Mouse (Mus musculus) liver, adult 2 months (tissue): ENCODE data around the gene Tmem255a. TPM values are rescaled to one million over a fixed set of nuclear protein-coding genes. Genes with fewer than 3 reads are reported as not detected.

Source experiments
- DNase-seq: peaks from one replicate; pipeline ENCODE4 v3.0.0-alpha.2; 2011; ENCODE audit warnings: low read depth, low spot score; ENCODE audit errors: extremely low read depth
- H3K27ac ChIP-seq: fragments of 200-500 bp; replicated peaks from 2 replicates; pipeline ENCODE4 v1.5.1; 2012; ENCODE audit warnings: low read depth, mild to moderate bottlenecking, control low read depth, inconsistent platforms, low read length; ENCODE audit not compliant: insufficient read depth
- H3K27me3 ChIP-seq: fragments of 200-500 bp; 2 replicates; pipeline ENCODE4 v1.6.1; 2012; ENCODE audit warnings: mild to moderate bottlenecking, moderate library complexity, low read length, inconsistent platforms; ENCODE audit not compliant: control insufficient read depth, insufficient read depth
- H3K36me3 ChIP-seq: fragments of 200-500 bp; 2 replicates; pipeline ENCODE4 v1.6.1; 2012; ENCODE audit warnings: low read length, inconsistent platforms; ENCODE audit not compliant: control insufficient read depth, insufficient read depth
- H3K4me1 ChIP-seq: fragments of 200-500 bp; 2 replicates; pipeline ENCODE4 v1.6.1; 2011; ENCODE audit warnings: low read length; ENCODE audit not compliant: control insufficient read depth, insufficient read depth
- H3K4me3 ChIP-seq: fragments of 200-500 bp; 2 replicates; pipeline ENCODE4 v1.5.1; 2011; ENCODE audit warnings: low read depth, mild to moderate bottlenecking, control low read depth, low read length, moderate library complexity; ENCODE audit not compliant: insufficient read depth
- H3K79me2 ChIP-seq: fragments of 200-500 bp; 2 replicates; pipeline ENCODE4 v1.6.1; 2012; ENCODE audit warnings: inconsistent platforms, mild to moderate bottlenecking, low read length, moderate library complexity; ENCODE audit not compliant: control insufficient read depth, insufficient read depth
- H3K9ac ChIP-seq: fragments of 200-500 bp; 2 replicates; pipeline ENCODE4 v1.6.1; 2012; ENCODE audit warnings: low read depth, mild to moderate bottlenecking, control low read depth, inconsistent platforms, low read length
- CTCF ChIP-seq: fragments of 200-500 bp; IDR thresholded peaks from 2 replicates; pipeline ENCODE4 v1.5.1; 2011; ENCODE audit warnings: low read depth, low read length, control low read depth
- POLR2A ChIP-seq: fragments of 200-500 bp; IDR thresholded peaks from 2 replicates; pipeline ENCODE4 v1.6.1; 2011; ENCODE audit warnings: low read length, control low read depth; ENCODE audit not compliant: insufficient read depth; ENCODE audit errors: extremely low read depth
- WGBS: fragments of 180-500 bp; shearing (Covaris S2); methylation state at CpG from one replicate; pipeline ENCODE4 v1.1.7; 2018; 5-methylcytosine and 5-hydroxymethylcytosine counted together
- polyA plus RNA-seq: library from polyadenylated mRNA; depleted of rRNA; stranded (reverse); fragments of >200 nt; gene quantifications from 2 replicates; pipeline ENCODE4 v1.2.3, GENCODE M21; 2012; rRNA removed
- total RNA-seq: library from RNA; depleted of rRNA; stranded (reverse); fragments of >200 nt; gene quantifications from 2 replicates; pipeline ENCODE4 v1.2.3, GENCODE M21; 2014; rRNA removed

Tmem255a gene
- total and polyA plus RNA-seq, 2 experiments, result under 0.01 TPM; not detected in 1

DNA sequence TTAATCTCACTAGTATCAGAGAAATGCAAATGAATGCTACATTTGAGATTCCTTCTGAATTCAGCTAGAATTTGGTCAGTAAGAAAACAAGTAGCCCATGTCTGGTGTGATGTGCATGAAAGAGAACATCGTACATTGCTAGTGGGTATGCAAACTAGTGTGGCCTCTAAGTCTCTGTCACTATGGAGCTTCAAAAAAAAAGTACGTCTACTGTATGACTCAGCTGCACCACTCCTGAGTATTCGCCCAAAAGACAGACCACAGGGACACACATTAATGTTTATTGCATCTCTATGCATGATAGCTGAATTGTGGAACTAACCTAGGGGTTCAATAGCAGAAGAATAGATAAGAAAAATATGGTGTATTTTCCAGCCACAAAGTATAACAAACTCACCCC is 86.9 kb downstream of the Tmem255a start:
- Histone ChIP-seq H3K4me3 (no peak overlapping the region), H3K27ac (no peak overlapping the region), H3K9ac (no peak overlapping the region), H3K4me1 (no peaks in the 10 kb centered on the region), H3K27me3 (no peaks in the 10 kb centered on the region), H3K79me2 (no peaks in the 10 kb centered on the region), H3K36me3 (no peaks in the 10 kb centered on the region)
- TF ChIP-seq POLR2A, result no peak
- no peak for TF ChIP-seq CTCF
- DNase-seq, result no peak
- 87% methylated on average over 3 of the region's 3 CpGs for WGBS

DNA sequence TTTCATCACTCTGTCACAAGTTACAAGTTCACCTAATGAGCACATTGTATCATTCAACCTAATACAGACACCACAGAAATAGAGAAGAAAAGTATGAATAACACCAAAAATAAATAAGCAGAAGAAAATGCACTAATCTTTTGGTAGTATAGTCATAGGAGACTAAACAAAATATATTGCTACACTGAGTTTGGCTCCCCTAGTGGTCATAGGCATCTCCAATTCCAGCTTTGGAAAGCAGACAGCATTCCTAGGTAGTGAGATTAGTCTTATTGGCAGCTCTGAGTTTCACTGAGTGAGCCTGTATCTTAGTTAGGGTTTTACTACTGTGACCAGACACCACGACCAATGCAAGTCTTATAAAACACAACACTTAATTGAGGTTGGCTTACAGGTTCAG is 93.1 kb downstream of the Tmem255a start:
- Histone ChIP-seq H3K27ac (no peak overlapping the region), H3K36me3 (no peaks in the 10 kb centered on the region), H3K4me1 (no peaks in the 10 kb centered on the region), H3K4me3 (no peak overlapping the region), H3K9ac (no peak overlapping the region), H3K27me3 (no peaks in the 10 kb centered on the region), H3K79me2 (no peaks in the 10 kb centered on the region)
- no peak for DNase-seq
- no peak for TF ChIP-seq CTCF
- no peak for TF ChIP-seq POLR2A
- WGBS, result 75% methylated on average over 1 of the region's 1 CpGs

Other genes with a start within 250 kb of the Tmem255a start
- gene Btg1-ps1, start 233.6 kb downstream of the Tmem255a start, total RNA-seq, result not detected in 2 replicates
- not detected in 2 replicates for gene Btg1-ps1, start 233.6 kb downstream of the Tmem255a start, polyA plus RNA-seq
- gene Btg1-ps2, start 209.3 kb downstream of the Tmem255a start, total RNA-seq, result not detected in 2 replicates
- gene Btg1-ps2, start 209.3 kb downstream of the Tmem255a start, polyA plus RNA-seq, result not detected in 2 replicates
- not detected in 2 replicates for gene Rhox10, start 186.0 kb downstream of the Tmem255a start, total RNA-seq
- gene Rhox10, start 186.0 kb downstream of the Tmem255a start, polyA plus RNA-seq, result not detected in 2 replicates
- gene Rhox11, start 167.3 kb downstream of the Tmem255a start, total RNA-seq, result not detected in 2 replicates
- not detected in 2 replicates for gene Rhox11, start 167.3 kb downstream of the Tmem255a start, polyA plus RNA-seq
- not detected in 2 replicates for gene Rhox12, start 141.5 kb downstream of the Tmem255a start, total RNA-seq
- gene Rhox12, start 141.5 kb downstream of the Tmem255a start, polyA plus RNA-seq, result not detected in 2 replicates
- not detected in 2 replicates for gene Rhox13, start 131.2 kb downstream of the Tmem255a start, total RNA-seq
- gene Rhox13, start 131.2 kb downstream of the Tmem255a start, polyA plus RNA-seq, result not detected in 2 replicates
- gene Zbtb33, start 62.6 kb downstream of the Tmem255a start, total RNA-seq, result 15.8 and 17.6 TPM in 2 replicates
- gene Zbtb33, start 62.6 kb downstream of the Tmem255a start, polyA plus RNA-seq, result 2.4 and 2.8 TPM in 2 replicates
- not detected in 2 replicates for gene Atp1b4, start 63.7 kb upstream of the Tmem255a start, total RNA-seq
- not detected in 2 replicates for gene Atp1b4, start 63.7 kb upstream of the Tmem255a start, polyA plus RNA-seq
- gene Lamp2, start 204.0 kb upstream of the Tmem255a start, total RNA-seq, result 414 and 458 TPM in 2 replicates
- gene Lamp2, start 204.0 kb upstream of the Tmem255a start, polyA plus RNA-seq, result 203 and 230 TPM in 2 replicates